Mouse (Mus musculus): ENCODE data around the gene Pygb.

DNA sequence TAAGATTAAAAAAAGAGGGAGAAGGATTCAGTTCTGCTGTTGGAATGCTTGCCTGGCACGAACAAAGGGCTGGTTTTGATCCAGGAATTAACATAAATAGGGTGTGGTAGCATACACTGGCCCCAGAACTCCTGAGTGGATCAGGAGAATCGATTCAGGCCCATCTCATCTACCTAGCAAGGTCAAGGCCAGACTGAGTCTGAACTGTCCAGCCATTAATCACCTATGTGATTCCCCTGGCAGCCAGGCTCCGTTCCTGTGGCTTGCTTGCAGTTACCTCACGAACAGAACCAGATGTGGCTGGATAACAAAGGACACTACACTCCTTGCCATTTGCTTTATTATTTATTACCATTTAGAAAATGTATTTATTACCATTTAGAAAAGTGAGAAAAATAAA is 6.8 kb downstream of the Pygb start:
- TF ChIP-seq CTCF (IDR thresholded peaks at IDR 0.05; ENCODE audit: control insufficient read depth, insufficient read depth, insufficient read length) (no peak), MYOG (IDR thresholded peaks at IDR 0.05; ENCODE audit: control insufficient read depth, extremely low read depth, insufficient read length) (no peak), USF1 (IDR thresholded peaks at IDR 0.05; ENCODE audit: low read depth) (no peak)
